Mouse (Mus musculus) urinary bladder, adult 2 months (tissue): Measurements from ENCODE around the gene Fancd2. TPM values are rescaled to one million over a fixed set of nuclear protein-coding genes. Genes with fewer than 3 reads are reported as not detected.
A peak's percentile ranks its signal among the peaks of the same experiment; 100 is the strongest.

Experiments used
- DNase-seq: peaks from one replicate; pipeline ENCODE4 v3.0.0; 2022; ENCODE audit warnings: low spot score
- polyA plus RNA-seq: library from polyadenylated mRNA; depleted of rRNA; stranded (reverse); fragments of >200 nt; gene quantifications from 2 replicates; pipeline ENCODE4 v1.2.3, GENCODE M21; 2012

Fancd2 gene
- polyA plus RNA-seq, 1 experiment = 5.8 TPM

DNA sequence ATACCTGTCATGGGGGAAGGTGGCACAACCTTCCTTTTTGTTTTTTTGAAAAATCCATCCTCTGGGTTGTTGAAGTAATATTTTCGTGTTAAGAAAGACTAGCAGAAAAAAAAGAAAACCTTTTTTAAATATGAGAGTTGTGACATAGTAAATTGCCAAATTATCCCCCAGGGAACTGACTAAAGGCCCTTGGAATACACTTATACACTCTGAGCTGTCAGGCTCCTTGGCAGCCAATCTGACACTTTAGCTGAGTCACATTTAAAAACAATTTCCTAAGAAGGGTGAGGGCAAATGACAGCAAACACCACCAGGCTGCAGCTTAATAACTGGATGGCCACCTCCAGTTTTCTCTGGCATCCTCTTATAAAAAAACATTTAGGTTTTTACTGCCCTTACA is 9.2 kb upstream of the Fancd2 start:
- DNase-seq = no peak

DNA sequence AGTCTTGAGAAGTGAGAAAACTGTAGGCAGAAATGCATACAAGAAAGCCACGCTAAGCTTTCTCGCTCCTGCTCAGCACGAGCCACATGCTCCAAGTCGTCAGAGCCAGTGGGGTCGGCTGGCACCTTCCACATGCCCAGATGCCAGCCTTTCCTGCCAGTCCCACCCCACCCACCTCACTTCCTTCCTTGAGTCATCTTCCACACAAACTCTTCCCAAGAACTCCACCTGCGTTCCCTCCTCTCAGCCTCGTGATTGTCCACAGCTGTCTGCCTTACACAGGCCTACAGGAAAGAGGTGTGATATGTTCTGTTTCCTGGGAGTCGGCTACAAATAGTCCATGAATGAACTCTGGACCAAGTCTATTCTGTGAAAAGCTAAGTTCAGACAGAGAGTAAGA is 8.1 kb upstream of the Fancd2 start:
- DNase-seq = no peak

DNA sequence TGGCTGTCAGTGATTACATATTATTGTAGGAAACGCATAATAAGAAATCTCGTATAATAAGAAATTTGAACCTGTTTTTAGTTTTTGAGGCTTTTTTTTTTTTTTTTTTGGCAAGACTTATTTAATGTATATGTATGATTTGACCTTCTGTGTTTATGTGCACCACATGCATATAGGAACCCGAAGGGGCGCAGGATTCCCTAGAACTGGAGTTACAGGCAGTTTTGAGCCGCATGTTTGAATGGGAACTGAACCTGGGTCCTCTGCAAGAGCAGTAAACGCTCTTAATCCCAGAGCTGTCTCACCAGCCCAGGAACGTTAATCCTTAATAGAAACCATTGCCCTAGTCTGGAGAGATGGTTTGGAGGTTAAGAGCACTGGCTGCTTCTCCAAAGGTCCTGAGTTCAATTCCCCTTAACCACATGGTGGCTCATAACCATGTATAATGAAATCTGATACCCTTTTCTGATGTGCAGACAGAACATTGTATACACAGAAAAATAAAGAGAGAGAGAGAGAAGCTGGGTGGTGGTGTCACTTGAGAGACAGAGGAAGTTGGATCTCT is 440 bp downstream of the Fancd2 start:
- no peak for DNase-seq

DNA sequence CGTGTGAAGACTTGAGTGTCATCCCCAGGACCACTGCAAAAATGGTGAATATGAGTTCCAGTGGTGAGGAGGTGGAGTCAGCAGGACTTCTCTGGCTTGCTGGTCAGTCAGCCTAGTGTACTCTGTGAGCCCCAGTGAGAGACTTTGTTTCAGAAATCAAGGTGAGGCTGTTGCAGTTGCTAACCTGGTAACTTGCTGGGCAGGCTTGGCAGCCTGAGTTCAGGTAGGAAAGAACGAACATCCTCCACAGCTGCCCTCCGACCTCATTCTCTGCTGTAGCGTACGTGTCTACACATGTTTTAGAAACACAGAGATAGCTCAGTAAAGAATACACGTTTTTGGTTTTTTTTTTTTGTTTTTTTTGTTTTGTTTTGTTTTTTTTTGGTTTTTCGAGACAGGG is 3.4 kb downstream of the Fancd2 start:
- no peak for DNase-seq

DNA sequence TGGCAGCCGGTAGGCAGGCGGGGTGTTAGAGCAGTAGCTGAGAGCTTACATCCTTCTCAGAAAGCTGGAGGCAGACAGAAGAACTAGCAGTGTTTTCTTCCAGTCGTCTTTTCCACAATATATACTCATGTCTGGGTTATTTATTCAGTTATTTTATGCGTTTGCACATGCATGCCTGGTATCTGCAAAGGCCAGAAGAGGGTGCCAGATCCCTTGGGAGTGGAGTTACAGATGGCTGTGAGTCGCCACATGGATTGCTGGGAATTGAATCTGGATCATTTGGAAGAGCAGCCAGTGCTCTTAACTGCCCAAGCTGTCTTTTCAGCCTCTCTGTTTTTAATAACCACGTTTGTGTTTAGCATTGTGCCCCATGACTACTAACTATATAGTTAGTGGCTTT is 10.1 kb downstream of the Fancd2 start:
- no peak for DNase-seq

DNA sequence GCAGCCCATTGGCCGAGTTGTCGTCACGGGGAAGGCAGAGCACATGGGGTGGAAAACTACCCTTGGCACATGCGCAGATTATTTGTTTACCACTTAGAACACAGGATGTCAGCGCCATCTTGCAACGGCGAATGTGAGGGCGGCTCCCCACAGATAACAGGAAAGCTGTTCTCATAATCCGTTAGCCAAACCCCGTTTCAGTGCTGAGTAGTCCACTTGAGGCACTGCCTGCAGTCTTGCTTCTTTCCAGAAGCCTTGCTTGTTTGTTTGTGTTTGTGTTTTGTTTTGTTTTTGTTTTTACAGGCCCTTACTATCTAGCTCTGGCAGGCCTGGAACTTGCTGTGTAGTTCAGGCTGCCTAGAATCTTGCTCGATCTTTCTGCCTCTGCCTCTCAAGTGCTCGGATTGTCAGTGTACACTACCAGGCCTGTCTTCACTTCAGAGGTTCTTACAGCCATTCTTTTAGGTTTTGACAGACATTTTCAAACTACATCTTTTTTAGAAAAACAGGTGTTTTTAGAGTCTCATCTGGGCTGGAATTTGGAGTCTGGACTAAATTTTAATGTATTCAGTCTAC is 12.5 kb downstream of the Fancd2 start:
- DNase-seq = no peak

DNA sequence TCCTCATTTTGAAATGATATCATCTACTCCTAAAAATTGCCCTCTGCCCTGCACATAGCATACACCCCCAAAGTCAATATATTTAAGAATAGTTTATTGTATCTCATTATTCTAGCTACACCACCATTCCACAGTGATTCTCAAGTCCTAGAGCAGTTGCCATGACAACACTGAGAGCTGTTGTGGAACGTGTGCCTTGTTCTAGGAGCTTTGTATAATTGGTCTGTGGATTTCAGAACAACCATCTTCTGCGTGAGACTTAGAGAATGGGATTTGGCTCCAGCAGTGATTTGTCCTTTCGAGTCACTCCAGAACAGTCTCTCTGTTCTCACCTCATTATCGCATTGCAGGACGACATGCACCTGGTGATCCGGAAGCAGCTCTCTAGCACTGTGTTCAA is 28.3 kb downstream of the Fancd2 start:
- no peak for DNase-seq

DNA sequence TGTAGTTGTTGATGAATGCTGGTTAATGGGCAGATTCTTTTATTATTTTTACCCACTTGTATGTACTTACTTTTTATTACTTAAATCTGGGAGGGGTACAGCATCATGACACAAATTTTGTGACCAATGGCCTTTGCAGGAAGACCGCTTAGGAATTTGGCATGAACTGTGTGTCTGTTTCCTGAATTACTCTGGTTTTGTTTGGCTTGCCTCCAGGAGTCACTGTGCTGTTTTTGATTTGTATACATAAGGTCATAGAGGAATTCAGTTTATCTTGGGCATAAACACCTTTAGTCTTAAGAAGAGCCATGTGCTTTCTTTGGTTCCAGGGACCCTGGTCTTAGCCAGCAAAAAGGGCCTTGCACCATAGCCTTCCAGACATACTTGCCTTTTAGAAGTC is 33.1 kb downstream of the Fancd2 start:
- no peak for DNase-seq

DNA sequence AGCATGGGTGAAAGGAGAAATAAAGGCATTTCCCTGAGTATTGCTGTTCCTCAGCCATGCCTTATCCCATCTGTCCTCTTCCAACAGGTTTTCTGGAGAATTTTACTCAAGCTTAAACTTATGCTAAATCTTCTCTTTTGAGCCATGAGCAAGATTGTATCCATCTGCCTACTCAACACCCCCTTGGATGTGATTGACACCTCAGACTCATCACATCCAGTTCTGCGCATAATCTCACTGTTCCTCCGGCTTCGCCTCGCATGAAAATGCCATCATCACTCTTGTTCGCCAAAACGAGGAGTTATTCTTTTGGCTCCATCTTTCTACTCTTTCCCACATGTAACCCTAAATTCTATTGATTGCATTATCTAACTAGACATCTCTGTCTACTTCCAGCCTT is 44.6 kb downstream of the Fancd2 start:
- no peak for DNase-seq

DNA sequence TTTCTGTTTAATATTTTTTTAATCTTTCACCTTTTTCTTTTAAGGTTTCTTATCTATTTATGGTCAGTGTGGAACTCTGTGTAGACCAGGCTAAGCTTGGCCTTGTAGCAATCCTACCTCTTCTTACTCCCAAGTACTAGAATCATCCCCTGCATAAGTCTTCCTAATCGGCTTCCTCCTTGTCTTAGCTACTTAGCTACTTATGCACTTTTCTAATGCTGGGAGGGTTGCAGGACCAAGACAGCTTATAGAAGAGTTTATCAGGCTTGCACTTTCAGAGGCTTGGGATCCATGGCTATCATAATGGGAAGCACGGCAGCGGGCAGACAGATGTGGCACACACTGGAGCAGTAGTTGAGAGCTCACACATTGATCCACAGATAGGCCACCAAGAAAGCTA is 47.8 kb downstream of the Fancd2 start:
- no peak for DNase-seq

DNA sequence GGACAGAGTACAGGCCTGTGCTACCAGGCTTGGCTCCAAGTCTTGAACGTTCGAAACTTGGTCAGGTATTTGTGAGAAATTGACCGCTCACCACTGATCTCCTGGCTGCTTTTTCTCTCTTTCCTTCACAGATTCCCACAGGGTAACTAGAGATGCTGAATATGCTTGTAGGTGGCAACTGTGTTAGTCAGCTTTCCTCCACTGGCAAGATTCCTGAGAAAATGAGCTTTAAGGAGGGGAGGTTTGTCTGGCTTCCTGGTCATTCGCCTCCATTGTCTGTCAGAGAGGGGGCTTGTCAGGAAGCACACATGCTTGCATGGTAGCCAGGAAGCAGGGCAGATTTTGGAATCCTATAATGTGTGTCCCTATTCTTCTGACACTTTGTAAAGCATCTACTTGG is 51.5 kb downstream of the Fancd2 start:
- DNase-seq = no peak

DNA sequence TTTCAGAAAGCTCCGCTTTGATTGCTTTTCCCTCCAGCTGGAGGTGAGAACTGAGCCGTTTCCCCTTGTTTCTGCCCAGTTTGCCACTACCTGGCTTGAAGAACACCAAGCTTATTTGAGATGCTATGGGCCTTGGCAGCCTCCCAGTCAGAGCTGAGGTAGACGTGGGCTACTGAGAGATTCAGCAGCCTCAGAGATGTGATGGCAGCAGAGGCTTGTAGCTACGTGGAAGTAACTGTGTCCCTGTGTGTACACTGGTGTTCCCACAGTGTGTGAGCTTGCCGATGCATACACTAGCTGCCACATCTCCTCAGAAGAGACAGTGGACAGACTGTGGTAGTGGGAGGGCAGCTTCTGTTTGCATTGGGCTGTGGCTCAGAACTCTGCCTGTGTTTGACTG is 53.6 kb downstream of the Fancd2 start:
- no peak for DNase-seq

DNA sequence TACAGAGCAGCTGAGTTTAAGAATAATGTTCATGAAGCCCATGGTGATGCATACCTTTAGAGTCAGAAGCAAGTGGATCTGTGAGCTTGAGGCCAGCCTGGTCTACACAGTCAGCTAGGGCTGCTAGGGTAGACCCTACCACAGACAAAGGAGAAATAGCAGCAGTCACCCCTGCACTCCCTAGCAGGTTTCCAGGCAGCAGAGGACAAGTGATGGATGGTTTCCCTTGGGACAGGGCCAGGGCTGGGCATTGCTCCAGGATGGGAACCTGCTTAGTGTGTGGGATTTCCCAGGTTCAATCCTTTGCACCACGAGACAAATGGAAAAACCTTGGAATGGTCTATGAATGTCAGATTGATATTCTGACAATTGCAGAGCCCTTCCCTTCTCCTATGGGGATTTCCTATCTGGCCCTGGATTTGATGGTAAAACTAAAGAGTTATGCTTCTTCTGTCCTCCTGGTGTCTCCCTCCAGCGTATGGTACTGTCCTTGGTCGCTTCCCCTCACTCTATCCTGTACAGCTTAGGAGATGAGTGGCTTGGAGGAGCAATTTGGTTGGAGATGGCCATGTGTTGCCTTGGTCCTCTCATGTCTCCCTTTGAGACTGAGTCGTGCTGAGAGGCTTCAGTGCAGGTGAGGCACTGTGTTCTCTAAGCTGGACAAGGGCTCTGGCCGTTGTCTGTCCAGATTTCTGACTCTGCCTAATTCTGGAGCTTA is 55.1 kb downstream of the Fancd2 start:
- no peak for DNase-seq

DNA sequence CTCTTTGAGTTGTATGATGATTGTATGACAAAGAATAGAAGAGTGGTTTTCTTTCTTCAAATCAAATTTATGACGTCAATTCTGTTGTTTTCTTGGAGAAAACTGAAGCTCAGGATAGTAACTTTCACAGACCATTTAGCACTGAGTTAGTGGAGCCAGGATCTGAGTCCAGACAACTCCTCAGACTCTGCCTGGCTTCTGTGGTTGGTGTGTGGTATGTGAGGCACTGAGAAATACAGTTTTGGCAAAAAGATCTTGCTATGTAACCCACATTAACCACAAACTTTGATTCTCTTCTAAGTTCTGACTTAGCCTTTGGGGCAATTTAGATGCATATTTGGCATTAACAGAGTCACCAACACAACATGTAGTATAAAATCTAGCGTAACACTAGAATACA is 61.2 kb downstream of the Fancd2 start:
- no peak for DNase-seq

DNA sequence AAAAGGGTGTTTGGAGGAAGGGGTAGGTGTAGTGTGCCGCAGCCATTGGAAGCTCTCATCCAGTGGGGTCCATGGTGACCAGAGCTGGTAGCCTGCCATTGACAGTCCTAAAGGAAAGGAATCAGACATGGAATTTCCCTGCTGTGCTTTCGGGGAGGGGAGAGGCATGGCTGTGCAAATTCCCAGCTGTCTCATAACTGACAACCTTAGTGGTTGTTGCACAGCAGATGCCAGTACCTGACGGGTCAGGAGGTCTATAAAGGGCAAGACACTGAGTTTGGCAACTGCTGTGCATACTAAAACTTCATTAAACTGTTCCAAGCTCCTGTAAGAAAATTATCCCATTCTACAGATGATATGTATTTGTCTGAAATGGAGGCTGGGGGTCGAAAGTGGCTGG is 66.5 kb downstream of the Fancd2 start:
- DNase-seq = no peak

DNA sequence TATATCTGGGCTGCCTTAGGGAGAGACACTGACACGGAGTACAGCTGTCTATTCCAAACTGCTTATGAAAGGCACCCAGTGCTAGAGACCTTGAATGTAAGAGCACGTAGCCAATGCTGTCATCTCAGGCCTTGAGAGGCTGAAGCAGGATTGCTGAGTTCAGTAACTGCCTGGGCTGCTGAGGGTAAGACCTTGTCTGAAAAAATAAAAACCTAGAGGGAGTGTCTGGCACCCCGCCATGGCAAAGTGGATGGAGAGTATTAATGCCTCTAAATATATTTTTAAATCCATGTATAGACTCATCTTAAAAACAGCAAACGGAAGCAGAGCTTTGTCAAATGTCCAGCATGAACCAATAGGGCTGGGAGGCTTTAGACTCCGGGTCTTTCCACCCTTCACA is 68.4 kb downstream of the Fancd2 start:
- no peak for DNase-seq

DNA sequence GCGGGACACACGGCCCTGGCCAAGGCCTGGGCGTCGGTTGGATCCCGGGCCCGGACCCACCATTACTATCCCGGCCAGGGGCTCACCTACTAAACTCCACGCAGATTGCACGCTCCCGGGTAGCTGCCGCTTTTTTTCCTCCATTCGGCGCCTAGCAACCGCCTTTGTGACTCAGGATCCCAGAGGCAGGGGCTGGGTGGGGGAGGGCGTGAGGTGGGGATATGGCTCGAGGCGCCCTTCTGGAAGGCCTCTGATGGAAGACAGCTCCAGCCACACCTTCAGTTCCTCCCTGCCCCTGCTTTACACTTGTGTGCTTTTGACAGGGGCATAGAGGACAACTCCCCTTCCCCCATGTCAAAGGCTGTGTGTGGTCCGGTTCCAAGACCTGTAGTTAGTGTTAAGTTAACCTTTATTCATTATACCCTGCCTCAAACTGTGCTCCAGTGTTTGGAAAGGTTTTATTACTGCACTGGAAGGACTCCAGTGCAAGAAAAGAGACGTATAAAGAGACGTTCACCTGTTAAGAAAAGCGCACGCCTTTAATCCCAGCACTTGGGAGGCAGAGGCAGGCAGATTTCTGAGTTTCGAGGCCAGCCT is 69.2 kb downstream of the Fancd2 start, which contains the start of gene Fancd2os:
Fancd2os (minus strand) TSS at position 173 of the 597 bp plus-strand sequence.
- DNase-seq = no peak

DNA sequence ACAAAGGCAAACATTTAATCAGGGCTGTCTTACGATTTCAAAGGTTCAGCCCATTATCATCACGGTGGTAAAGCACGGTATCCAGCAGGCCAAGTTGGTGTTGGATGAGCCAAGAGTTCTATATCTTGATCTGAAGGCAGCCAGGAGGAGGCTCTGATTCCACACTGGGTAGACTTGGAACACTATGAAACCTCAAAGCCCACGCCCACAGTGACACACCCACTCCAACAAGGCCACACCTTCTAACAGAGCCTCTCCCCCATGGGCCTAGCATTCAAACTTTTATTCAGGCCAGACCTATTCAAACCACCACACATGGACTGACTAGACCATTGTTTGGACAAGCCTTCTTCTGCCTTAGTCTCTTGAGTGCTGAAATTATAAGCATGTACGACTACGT is 71.3 kb downstream of the Fancd2 start:
- DNase-seq = no peak

DNA sequence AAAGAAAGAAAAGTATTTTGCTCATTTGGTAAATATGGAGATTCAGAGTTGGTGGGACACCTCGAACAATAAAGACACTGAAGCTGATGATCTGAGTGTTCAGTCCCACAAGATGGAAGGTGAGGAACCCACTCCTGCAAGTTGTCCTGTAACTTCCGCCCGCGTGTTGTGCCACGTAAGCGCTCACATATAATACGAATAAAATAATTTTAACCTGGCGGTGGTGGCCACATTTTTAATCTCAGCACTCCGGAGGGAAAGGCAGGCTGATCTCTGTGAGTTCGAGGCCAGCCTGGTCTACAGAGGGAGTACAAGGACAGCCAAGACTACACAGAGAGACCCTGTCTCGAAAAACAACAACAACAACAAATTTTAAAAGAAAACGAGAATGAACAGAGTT is 72.5 kb downstream of the Fancd2 start:
- DNase-seq = no peak

DNA sequence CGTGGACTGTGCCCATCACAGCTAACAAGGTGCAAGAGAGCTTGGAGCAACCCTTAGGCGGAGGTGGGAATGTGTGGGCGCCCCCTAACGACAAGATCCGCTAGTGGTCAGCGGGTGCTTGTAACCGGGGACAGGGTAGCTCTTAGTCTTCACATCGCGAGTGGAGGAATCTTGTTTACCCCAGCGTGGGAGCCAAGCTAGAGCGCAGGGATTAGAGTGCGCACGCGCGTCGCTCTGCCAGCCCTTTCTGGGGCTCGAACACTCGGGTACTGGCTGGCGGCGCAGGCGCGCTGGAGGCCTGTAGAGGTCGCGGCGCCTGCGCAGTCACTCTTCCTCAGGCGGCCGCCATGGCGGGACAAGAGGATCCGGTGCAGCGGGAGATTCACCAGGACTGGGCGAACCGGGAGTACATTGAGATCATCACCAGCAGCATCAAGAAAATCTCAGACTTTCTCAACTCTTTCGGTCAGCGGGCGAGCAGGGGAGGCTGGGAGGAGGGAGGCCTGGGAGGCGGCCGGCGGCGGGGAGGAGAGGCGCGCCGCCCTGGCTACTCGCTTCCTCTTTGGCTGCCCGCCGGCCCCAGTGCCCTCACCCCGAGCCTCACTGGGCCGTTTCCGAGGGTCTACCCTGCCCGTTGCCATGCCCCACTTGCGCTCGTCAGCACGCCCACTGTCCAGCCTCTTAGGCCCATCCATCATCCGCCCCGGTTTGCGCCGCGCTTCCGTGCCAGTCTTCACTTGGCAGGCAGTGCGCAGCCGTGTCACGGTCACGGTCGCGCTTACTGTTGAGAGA is 73.1 kb downstream of the Fancd2 start, which contains the start of gene Brk1:
Brk1 (plus strand) TSS at position 341 of the 792 bp plus-strand sequence.
- DNase-seq = peak; percentile 80

DNA sequence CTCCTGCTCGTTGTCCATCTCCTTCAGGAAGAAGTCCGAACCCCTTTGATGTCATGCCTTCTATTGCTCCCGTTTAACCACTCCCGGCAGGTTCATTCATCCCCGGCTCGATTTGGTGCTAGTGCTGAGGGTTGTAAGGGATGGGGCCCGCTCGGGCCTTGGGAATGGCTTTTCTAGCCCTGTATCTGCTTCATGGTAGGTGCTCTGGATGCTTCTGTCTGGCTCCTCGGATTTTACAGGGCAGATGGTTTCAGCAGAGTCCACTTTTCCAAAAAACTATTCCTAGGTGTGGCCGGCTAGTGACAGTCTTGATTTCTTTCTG is 73.7 kb downstream of the Fancd2 start:
- DNase-seq = no peak

DNA sequence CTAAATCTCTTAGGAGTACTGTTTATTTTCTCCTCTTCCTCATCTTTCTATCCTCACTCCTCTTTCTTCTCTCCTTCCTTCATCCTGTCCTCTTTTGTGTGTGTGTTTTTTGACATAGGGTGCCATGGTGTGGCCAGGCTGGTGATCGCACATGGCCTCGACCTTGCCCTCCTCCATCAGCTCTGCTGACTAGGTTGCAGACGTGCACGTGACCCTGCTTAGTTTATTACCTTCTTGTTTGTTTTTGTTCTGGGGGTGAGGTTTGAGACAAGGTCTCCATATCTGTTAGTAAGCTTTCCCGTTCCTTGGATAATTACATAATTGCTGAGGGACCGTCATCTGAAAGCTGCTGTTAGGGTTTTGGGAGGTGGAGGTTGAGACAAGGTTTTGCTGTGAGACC is 77.4 kb downstream of the Fancd2 start:
- no peak for DNase-seq
